Mouse (Mus musculus) heart, adult 8-10 months (tissue): ENCODE measurements at regions not wholly inside any gene's neighbourhood (a gene's known extent, or its start where the extent isn't known, plus 50 kb on each side); places are given as distances from the start of the nearest gene placed in this dataset.

Experiments
- DNase-seq: peaks from one replicate; pipeline ENCODE4 v3.0.0; 2022; ENCODE audit warnings: low spot score

- DNase-seq: peak; percentile 40
These were observed 123.2 kb upstream of the Plekha5 start for GRCm38 (mm10) chr6:140300470-140301145.

- DNase-seq: no peak
These were observed 124.2 kb upstream of the Plekha5 start for GRCm38 (mm10) chr6:140299653-140300052.

- no peak for DNase-seq
These were observed 125.8 kb upstream of the Plekha5 start for GRCm38 (mm10) chr6:140297969-140298554.

- no peak for DNase-seq
These were observed 126.3 kb upstream of the Plekha5 start for GRCm38 (mm10) chr6:140297561-140297960.

GRCm38 (mm10) chr6:140290109-140290508 is 133.7 kb upstream of the Plekha5 start:
- no peak for DNase-seq

- no peak for DNase-seq
These were observed 135.1 kb upstream of the Plekha5 start for GRCm38 (mm10) chr6:140288799-140289198.

- peak; percentile 16 for DNase-seq
These were observed 141.6 kb upstream of the Plekha5 start for GRCm38 (mm10) chr6:140282285-140282577.

- DNase-seq: peak; percentile 16
These were observed 142.2 kb upstream of the Plekha5 start for GRCm38 (mm10) chr6:140281488-140282284.

GRCm38 (mm10) chr6:140280817-140281475 is 142.9 kb upstream of the Plekha5 start:
- DNase-seq: no peak

GRCm38 (mm10) chr6:140279736-140280370 is 144.0 kb upstream of the Plekha5 start:
- no peak for DNase-seq

GRCm38 (mm10) chr6:140278750-140279149 is 145.1 kb upstream of the Plekha5 start:
- no peak for DNase-seq

- no peak for DNase-seq
These were observed 153.3 kb upstream of the Plekha5 start for GRCm38 (mm10) chr6:140270592-140270991.

- DNase-seq: no peak
These were observed 155.4 kb upstream of the Plekha5 start for GRCm38 (mm10) chr6:140268315-140269070.

GRCm38 (mm10) chr6:140263920-140264319 is 159.9 kb upstream of the Plekha5 start:
- DNase-seq: no peak

- no peak for DNase-seq
These were observed 162.0 kb upstream of the Plekha5 start for GRCm38 (mm10) chr6:140261813-140262212.

GRCm38 (mm10) chr6:140258761-140259160 is 165.1 kb upstream of the Plekha5 start:
- DNase-seq: no peak

- no peak for DNase-seq
These were observed 165.8 kb upstream of the Plekha5 start for GRCm38 (mm10) chr6:140258101-140258500.

GRCm38 (mm10) chr6:140251527-140251926 is 172.3 kb upstream of the Plekha5 start:
- DNase-seq: no peak

GRCm38 (mm10) chr6:140243411-140244151 is 180.3 kb upstream of the Plekha5 start:
- no peak for DNase-seq

GRCm38 (mm10) chr6:140239356-140239755 is 184.5 kb upstream of the Plekha5 start:
- DNase-seq: no peak
